In genomic region chr6:115773966-115774413, GRCm38 (mm10) we compare ENCODE assay signal across 9 mouse cellular contexts. TPM values are rescaled to one million over a fixed set of nuclear protein-coding genes. Genes with fewer than 3 reads are reported as not detected.
DNase-seq lines count a peak whose midpoint lies in the region; ATAC-seq and TF ChIP-seq lines count a peak whose summit lies in the region.
"Had no signal": no experiment of that assay in that cellular context is flagged by ENCODE, and none has a peak within 500 bp of the region (broad histone marks: within the 10 kb centered on the region; RNA-seq: fewer than 3 reads in every experiment).

No protein-coding gene starts in this region.

- peak overlapping the region; percentile 28 for H3K9ac ChIP-seq in hindbrain, embryonic 12.5 days
- H3K9ac ChIP-seq in liver, embryonic 14.5 days (replicated peaks), result peak overlapping the region; percentile 34; the same call in 1 of the 2 replicates

- H3K4me3 ChIP-seq in E14TG2a.4 (replicated peaks; ENCODE audit: low read length), result peak overlapping the region; percentile 76
- H3K4me3 ChIP-seq in hindbrain, embryonic 12.5 days, result peak overlapping the region; percentile 79
- H3K4me3 ChIP-seq in liver, embryonic 14.5 days (ENCODE audit: insufficient read depth in 1 of 2, low read depth in 2 of 2, low read length in 2 of 2), result peak overlapping the region; percentile 34 to 46
- peak overlapping the region; percentile 59 for H3K4me3 ChIP-seq in olfactory bulb, adult 2 months (ENCODE audit: insufficient read depth, low read depth, low read length)

- H3K36me3 ChIP-seq in E14TG2a.4 (ENCODE audit: insufficient read depth, low read length), result peaks cover 6% of the 10 kb centered on the region
- peaks cover 7% of the 10 kb centered on the region; the same call in 1 of the 2 replicates for H3K36me3 ChIP-seq in hindbrain, embryonic 12.5 days
- H3K36me3 ChIP-seq in liver, embryonic 14.5 days (replicated peaks; ENCODE audit: control insufficient read depth, insufficient read depth, low read depth), result no peaks in the 10 kb centered on the region

- TF ChIP-seq POLR2A in olfactory bulb, adult 2 months (IDR thresholded peaks at IDR 0.05; ENCODE audit: insufficient read depth, low read depth, low read length), result no peak

- H3K4me1 ChIP-seq in E14TG2a.4 (replicated peaks; ENCODE audit: low read depth, low read length), result peaks cover 32% of the 10 kb centered on the region
- H3K4me1 ChIP-seq in hindbrain, embryonic 12.5 days, result peaks cover 30% of the 10 kb centered on the region
- peaks cover 3 to 14% of the 10 kb centered on the region in 2 experiments; a peak in 3 of 4 replicates for H3K4me1 ChIP-seq in liver, embryonic 14.5 days (replicated peaks; ENCODE audit: control insufficient read depth in 2 of 2, insufficient read depth in 2 of 2, low read length in 1 of 2)
- peaks cover 18% of the 10 kb centered on the region for H3K4me1 ChIP-seq in olfactory bulb, adult 2 months (ENCODE audit: control insufficient read depth, insufficient read depth, low read length)

- 3% methylated on average over 14 of the region's 14 CpGs for WGBS in hindbrain, embryonic 12.5 days
- 2% methylated on average over 14 of the region's 14 CpGs for WGBS in liver, embryonic 14.5 days (ENCODE audit: insufficient replicate concordance)
- WGBS in olfactory bulb, adult 2 months, result 2% methylated on average over 14 of the region's 14 CpGs

- peak overlapping the region; percentile 69 for H3K27ac ChIP-seq in hindbrain, embryonic 12.5 days
- H3K27ac ChIP-seq in liver, embryonic 14.5 days, result no peak overlapping the region
- H3K27ac ChIP-seq in olfactory bulb, adult 2 months (ENCODE audit: insufficient read depth, low read depth, low read length), result no peak overlapping the region

- peak; percentile 38 for DNase-seq in cerebellum, adult 11-12 months
- peak; percentile 63 for DNase-seq in embryo, embryonic 11.5 days (ENCODE audit: low read depth, low spot score)
- DNase-seq in liver, embryonic 14.5 days (ENCODE audit: low read depth in 3 of 3, low spot score in 3 of 3), result no peak
- DNase-seq in left cerebral cortex, adult 9 months (ENCODE audit: low spot score in 2 of 2), result no peak

- no peak for TF ChIP-seq EP300 in liver, embryonic 14.5 days (IDR thresholded peaks at IDR 0.05; ENCODE audit: low read depth)

- no peaks in the 10 kb centered on the region for H3K9me3 ChIP-seq in E14TG2a.4 (ENCODE audit: low read length)
- H3K9me3 ChIP-seq in hindbrain, embryonic 12.5 days (replicated peaks), result no peaks in the 10 kb centered on the region
- H3K9me3 ChIP-seq in liver, embryonic 14.5 days (ENCODE audit: control insufficient read depth, low read length), result no peaks in the 10 kb centered on the region

- H3K27me3 ChIP-seq in E14TG2a.4 (ENCODE audit: insufficient read depth, low read length), result no peaks in the 10 kb centered on the region
- no peaks in the 10 kb centered on the region for H3K27me3 ChIP-seq in hindbrain, embryonic 12.5 days
- no peaks in the 10 kb centered on the region for H3K27me3 ChIP-seq in liver, embryonic 14.5 days (ENCODE audit: control insufficient read depth, insufficient read depth, low read length)
- H3K27me3 ChIP-seq: Patski had no signal

- no peak for TF ChIP-seq CTCF in E14TG2a.4 (conservative IDR thresholded peaks at IDR 0.05; ENCODE audit: low read length)
- TF ChIP-seq CTCF in liver, embryonic 14.5 days (IDR thresholded peaks at IDR 0.05; ENCODE audit: low read depth), result no peak
- TF ChIP-seq CTCF in olfactory bulb, adult 2 months (IDR thresholded peaks at IDR 0.05; ENCODE audit: insufficient read depth, low read depth, low read length), result no peak

- ATAC-seq in cerebellum, adult (ENCODE audit: insufficient number of reproducible peaks, low FRiP score, low TSS enrichment), result no peak
- peak; percentile 87 for ATAC-seq in hindbrain, embryonic 12.5 days (ENCODE audit: low FRiP score)
- peak; percentile 40; the same call in 1 of the 2 replicates for ATAC-seq in liver, embryonic 14.5 days (ENCODE audit: insufficient read depth)
- ATAC-seq: Patski had no signal

- peak overlapping the region; percentile 80 for H3K4me2 ChIP-seq in hindbrain, embryonic 12.5 days (replicated peaks)
- H3K4me2 ChIP-seq in liver, embryonic 14.5 days (ENCODE audit: low read depth), result peak overlapping the region; percentile 80

RNA-seq across cellular contexts. Expression of gene Cand2, which starts 0.3 kb away (rescaled TPM):
- polyA plus RNA-seq in hindbrain, embryonic 12.5 days (2016; fragmentation: Nextera tagmentation; extraction: Ambion mirVana), result 35.6 and 37.3 TPM in 2 replicates
- polyA plus RNA-seq in liver, embryonic 14.5 days (2012; rRNA removed), result 2.4 and 2.8 TPM in 2 replicates
- 1.7 and 2.5 TPM in 2 replicates for polyA plus RNA-seq in liver, embryonic 14.5 days (2014; fragmentation: Nextera tagmentation; extraction: Ambion mirVana)
- not detected in 2 replicates for polyA plus RNA-seq in olfactory bulb, adult 2 months (2012; ENCODE audit: insufficient read depth, insufficient read length, low replicate concordance, missing spikeins)

RNA-seq across cellular contexts. Expression of gene Tmem40, which starts 11.8 kb away (rescaled TPM):
- polyA plus RNA-seq in hindbrain, embryonic 12.5 days (2016; fragmentation: Nextera tagmentation; extraction: Ambion mirVana), result 1.1 and 2.0 TPM in 2 replicates
- 19.4 and 20.1 TPM in 2 replicates for polyA plus RNA-seq in liver, embryonic 14.5 days (2012; rRNA removed)
- 19.8 and 21.5 TPM in 2 replicates for polyA plus RNA-seq in liver, embryonic 14.5 days (2014; fragmentation: Nextera tagmentation; extraction: Ambion mirVana)
- polyA plus RNA-seq in olfactory bulb, adult 2 months (2012; ENCODE audit: insufficient read depth, insufficient read length, low replicate concordance, missing spikeins), result not detected in 2 replicates
- polyA plus RNA-seq: Patski had no signal

RNA-seq across cellular contexts. Expression of gene Rpl32, which starts 34.6 kb away (rescaled TPM):
- polyA plus RNA-seq in hindbrain, embryonic 12.5 days (2016; fragmentation: Nextera tagmentation; extraction: Ambion mirVana), result 1,424 and 1,629 TPM in 2 replicates
- polyA plus RNA-seq in liver, embryonic 14.5 days (2012; rRNA removed), result 986 and 1,878 TPM in 2 replicates
- polyA plus RNA-seq in liver, embryonic 14.5 days (2014; fragmentation: Nextera tagmentation; extraction: Ambion mirVana), result 1,452 and 1,510 TPM in 2 replicates
- polyA plus RNA-seq in olfactory bulb, adult 2 months (2012; ENCODE audit: insufficient read depth, insufficient read length, low replicate concordance, missing spikeins), result 886 TPM in 1 of 2 replicates, not detected in the other

Comparison
In these comparisons a context has a peak if more than half of its experiments do, and no peak if none do; other contexts are left out.
1. DNase-seq: peak in cerebellum, adult 11-12 months (single experiment) and embryo, embryonic 11.5 days (single experiment); none in liver, embryonic 14.5 days (0 of 3) and left cerebral cortex, adult 9 months (0 of 2).
2. Peak in every context shown above with its lines, with median percentiles within 50 percentile points of each other: H3K4me3 ChIP-seq.